Mouse (Mus musculus): ENCODE results near the gene Cadm1. TPM values are rescaled to one million over a fixed set of nuclear protein-coding genes. Genes with fewer than 3 reads are reported as not detected.
A peak's percentile ranks its signal among the peaks of the same experiment; 100 is the strongest.

The Cadm1 gene
- total and polyA plus RNA-seq, 2 experiments from 2014 or later = 3.7 to 5.5 TPM

GRCm38 (mm10) chr9:47829204-47829603, 299.2 kb downstream of the Cadm1 start:
- Histone ChIP-seq H3K9ac (replicated peaks; ENCODE audit: low read depth, low read length) (no peak overlapping the region), H3K4me2 (ENCODE audit: low read depth, low read length) (peak overlapping the region; percentile 42), H3K4me1 (ENCODE audit: control insufficient read depth, insufficient read depth) (peaks cover 5% of the 10 kb centered on the region; the same call in 1 of the 2 replicates), H3K27ac (ENCODE audit: low read depth) (no peak overlapping the region), H3K4me3 (ENCODE audit: low read depth, low read length) (peak overlapping the region; percentile 22; the same call in 1 of the 2 replicates), H3K9me3 (replicated peaks; ENCODE audit: control insufficient read depth, low read length) (no peaks in the 10 kb centered on the region), H3K27me3 (ENCODE audit: control insufficient read depth, insufficient read depth, low read length) (no peaks in the 10 kb centered on the region), H3K36me3 (replicated peaks; ENCODE audit: control insufficient read depth, insufficient read depth, low read length) (no peaks in the 10 kb centered on the region)
- no peak for TF ChIP-seq EP300 (IDR thresholded peaks at IDR 0.05; ENCODE audit: low read depth)
- no peak for TF ChIP-seq CTCF (IDR thresholded peaks at IDR 0.05; ENCODE audit: low read depth)
- WGBS = 37% methylated on average over 10 of the region's 10 CpGs
- no peak for DNase-seq (ENCODE audit: low spot score)
- no peak for ATAC-seq (ENCODE audit: insufficient read depth, low read depth)

GRCm38 (mm10) chr9:47829846-47830245, 299.9 kb downstream of the Cadm1 start:
- WGBS = 49% methylated on average over 4 of the region's 4 CpGs

GRCm38 (mm10) chr9:47831412-47831811, 301.4 kb downstream of the Cadm1 start:
- H3K9ac ChIP-seq (replicated peaks; ENCODE audit: low read depth, low read length) = no peak overlapping the region
- peaks cover 5% of the 10 kb centered on the region; the same call in 1 of the 2 replicates for H3K4me1 ChIP-seq (ENCODE audit: control insufficient read depth, insufficient read depth)
- WGBS = 58% methylated on average over 4 of the region's 4 CpGs
- H3K9me3 ChIP-seq (replicated peaks; ENCODE audit: control insufficient read depth, low read length) = no peaks in the 10 kb centered on the region
- no peaks in the 10 kb centered on the region for H3K36me3 ChIP-seq (replicated peaks; ENCODE audit: control insufficient read depth, insufficient read depth, low read length)
- DNase-seq (ENCODE audit: low spot score) (no peak), ATAC-seq (ENCODE audit: insufficient read depth, low read depth) (no peak)
- no peak overlapping the region for H3K4me2 ChIP-seq (ENCODE audit: low read depth, low read length)
- TF ChIP-seq EP300 (IDR thresholded peaks at IDR 0.05; ENCODE audit: low read depth) (no peak), CTCF (IDR thresholded peaks at IDR 0.05; ENCODE audit: low read depth) (no peak)
- no peak overlapping the region for H3K4me3 ChIP-seq (ENCODE audit: low read depth, low read length)
- H3K27me3 ChIP-seq (ENCODE audit: control insufficient read depth, insufficient read depth, low read length) = no peaks in the 10 kb centered on the region
- no peak overlapping the region for H3K27ac ChIP-seq (ENCODE audit: low read depth)

More at GRCm38 (mm10) chr9:47829846-47830245, 299.9 kb downstream of the Cadm1 start:
- ATAC-seq (ENCODE audit: insufficient read depth, low read depth) = no peak
- Histone ChIP-seq H3K4me3 (ENCODE audit: low read depth, low read length) (no peak overlapping the region), H3K4me2 (ENCODE audit: low read depth, low read length) (no peak overlapping the region), H3K4me1 (ENCODE audit: control insufficient read depth, insufficient read depth) (peaks cover 5% of the 10 kb centered on the region; the same call in 1 of the 2 replicates), H3K36me3 (replicated peaks; ENCODE audit: control insufficient read depth, insufficient read depth, low read length) (no peaks in the 10 kb centered on the region), H3K27me3 (ENCODE audit: control insufficient read depth, insufficient read depth, low read length) (no peaks in the 10 kb centered on the region), H3K9me3 (replicated peaks; ENCODE audit: control insufficient read depth, low read length) (no peaks in the 10 kb centered on the region), H3K9ac (replicated peaks; ENCODE audit: low read depth, low read length) (no peak overlapping the region), H3K27ac (ENCODE audit: low read depth) (no peak overlapping the region)
- TF ChIP-seq EP300 (IDR thresholded peaks at IDR 0.05; ENCODE audit: low read depth) (no peak), CTCF (IDR thresholded peaks at IDR 0.05; ENCODE audit: low read depth) (no peak)
- no peak for DNase-seq (ENCODE audit: low spot score)

- Histone ChIP-seq H3K27me3 (ENCODE audit: control insufficient read depth, insufficient read depth, low read length) (0 out of 2 replicates have a peak, but pooled peaks cover 4% of the 10 kb centered on the region), H3K9me3 (replicated peaks; ENCODE audit: control insufficient read depth, low read length) (no peaks in the 10 kb centered on the region), H3K4me2 (ENCODE audit: low read depth, low read length) (no peak overlapping the region), H3K4me3 (ENCODE audit: low read depth, low read length) (no peak overlapping the region), H3K4me1 (ENCODE audit: control insufficient read depth, insufficient read depth) (no peaks in the 10 kb centered on the region), H3K27ac (ENCODE audit: low read depth) (no peak overlapping the region), H3K9ac (replicated peaks; ENCODE audit: low read depth, low read length) (no peak overlapping the region), H3K36me3 (replicated peaks; ENCODE audit: control insufficient read depth, insufficient read depth, low read length) (no peaks in the 10 kb centered on the region)
- 24% methylated on average over 8 of the region's 8 CpGs for whole genome bisulfite sequencing
- TF ChIP-seq EP300 (IDR thresholded peaks at IDR 0.05; ENCODE audit: low read depth) (no peak), CTCF (IDR thresholded peaks at IDR 0.05; ENCODE audit: low read depth) (no peak)
- ATAC-seq (ENCODE audit: insufficient read depth, low read depth) = no peak
- no peak for DNase-seq (ENCODE audit: low spot score)
Measured at GRCm38 (mm10) chr9:47838170-47838569, 308.2 kb downstream of the Cadm1 start.

- Histone ChIP-seq H3K4me1 (ENCODE audit: control insufficient read depth, insufficient read depth) (no peaks in the 10 kb centered on the region), H3K36me3 (replicated peaks; ENCODE audit: control insufficient read depth, insufficient read depth, low read length) (no peaks in the 10 kb centered on the region), H3K9ac (replicated peaks; ENCODE audit: low read depth, low read length) (no peak overlapping the region), H3K9me3 (replicated peaks; ENCODE audit: control insufficient read depth, low read length) (no peaks in the 10 kb centered on the region), H3K27ac (ENCODE audit: low read depth) (no peak overlapping the region), H3K27me3 (ENCODE audit: control insufficient read depth, insufficient read depth, low read length) (0 out of 2 replicates have a peak, but pooled peaks cover 4% of the 10 kb centered on the region), H3K4me2 (ENCODE audit: low read depth, low read length) (no peak overlapping the region), H3K4me3 (ENCODE audit: low read depth, low read length) (no peak overlapping the region)
- DNase-seq (ENCODE audit: low spot score) = no peak
- 52% methylated on average over 15 of the region's 15 CpGs for WGBS
- ATAC-seq (ENCODE audit: insufficient read depth, low read depth) = no peak
- no peak for TF ChIP-seq EP300 (IDR thresholded peaks at IDR 0.05; ENCODE audit: low read depth)
Measured at GRCm38 (mm10) chr9:47838890-47839691, 309.1 kb downstream of the Cadm1 start.
